Mouse (Mus musculus) cerebellum, adult 9-10 months (tissue): ENCODE results near the gene Hist1h2ae.
"Not testable (repeated sequence)": the region's sequence is repeated elsewhere in the genome, so short reads cannot be mapped to it uniquely, and the experiment has no call there.

Experiments
- DNase-seq: peaks from one replicate; pipeline ENCODE4 v3.0.0; 2022

The Hist1h2ae gene

GRCm38 (mm10) chr13:23571022-23571503, at the start of gene Hist1h2ae, which contains the start of gene Hist1h2bg:
TSS of gene Hist1h2ae (minus strand) at chr13:23571220.
TSS of gene Hist1h2bg (plus strand) at chr13:23571396.
- DNase-seq, result peak; percentile 87

GRCm38 (mm10) chr13:23620056-23620732, 49.2 kb upstream of the Hist1h2ae start:
- no peak for DNase-seq

GRCm38 (mm10) chr13:23611638-23612037, 40.6 kb upstream of the Hist1h2ae start:
- DNase-seq, result no peak

- DNase-seq, result no peak
Observed at GRCm38 (mm10) chr13:23610393-23610792, 39.4 kb upstream of the Hist1h2ae start.

- no peak for DNase-seq
Observed at GRCm38 (mm10) chr13:23609844-23610243, 38.8 kb upstream of the Hist1h2ae start.

GRCm38 (mm10) chr13:23609209-23609608, 38.2 kb upstream of the Hist1h2ae start:
- DNase-seq, result no peak

GRCm38 (mm10) chr13:23605052-23605451, 34.0 kb upstream of the Hist1h2ae start:
- no peak for DNase-seq

GRCm38 (mm10) chr13:23604452-23604851, 33.4 kb upstream of the Hist1h2ae start:
- DNase-seq, result no peak

GRCm38 (mm10) chr13:23603182-23603699, 32.2 kb upstream of the Hist1h2ae start:
- no peak for DNase-seq

- peak; percentile 74 for DNase-seq
Observed at GRCm38 (mm10) chr13:23597957-23598356, 26.9 kb upstream of the Hist1h2ae start.

GRCm38 (mm10) chr13:23595622-23596372, 24.8 kb upstream of the Hist1h2ae start:
- no peak for DNase-seq

- no peak for DNase-seq
Observed at GRCm38 (mm10) chr13:23595185-23595584, 24.2 kb upstream of the Hist1h2ae start.

- DNase-seq, result no peak
Observed at GRCm38 (mm10) chr13:23593051-23593770, 22.2 kb upstream of the Hist1h2ae start.

GRCm38 (mm10) chr13:23592614-23593013, 21.6 kb upstream of the Hist1h2ae start:
- peak; percentile 79 for DNase-seq

GRCm38 (mm10) chr13:23591886-23592285, 20.9 kb upstream of the Hist1h2ae start:
- not testable (repeated sequence) for DNase-seq

GRCm38 (mm10) chr13:23591206-23591605, 20.2 kb upstream of the Hist1h2ae start:
- DNase-seq, result no peak

GRCm38 (mm10) chr13:23586940-23587225, 15.9 kb upstream of the Hist1h2ae start:
- DNase-seq, result no peak

GRCm38 (mm10) chr13:23586099-23586939, 15.3 kb upstream of the Hist1h2ae start:
- DNase-seq, result no peak

- peak; percentile 87 for DNase-seq
Observed at GRCm38 (mm10) chr13:23585442-23586098, 14.6 kb upstream of the Hist1h2ae start.

- DNase-seq, result no peak
Observed at GRCm38 (mm10) chr13:23585029-23585441, 14.0 kb upstream of the Hist1h2ae start.

- peak; percentile 12 for DNase-seq
Observed at GRCm38 (mm10) chr13:23584331-23584730, 13.3 kb upstream of the Hist1h2ae start.
